Mouse (Mus musculus) heart, postnatal 0 days (tissue): Measurements from ENCODE around the gene Cmip. TPM values are rescaled to one million over a fixed set of nuclear protein-coding genes. Genes with fewer than 3 reads are reported as not detected.

Experiments
- ATAC-seq: fragments of 200-750 bp; cut with Nextera tagmentation; 2 replicates; pipeline ENCODE4 v1.8.0; 2017; ENCODE audit warnings: low read depth, moderate number of reproducible peaks, moderate library complexity; ENCODE audit not compliant: insufficient read depth
- DNase-seq: peaks from one replicate; pipeline ENCODE4 v3.0.0-alpha.2; 2016; ENCODE audit warnings: low spot score
- H3K27ac ChIP-seq: fragments of 300-500 bp; sonication (generic); 2 replicates; pipeline ENCODE4 v1.5.1; 2014; ENCODE audit warnings: low read depth, mild to moderate bottlenecking
- H3K27me3 ChIP-seq: fragments of 300-500 bp; sonication (generic); 2 replicates; pipeline ENCODE4 v1.6.1; 2014; ENCODE audit warnings: low read length, mixed read lengths; ENCODE audit not compliant: control insufficient read depth, insufficient read depth
- H3K36me3 ChIP-seq: fragments of 300-500 bp; sonication (generic); replicated peaks from 2 replicates; pipeline ENCODE4 v1.6.1; 2014; ENCODE audit warnings: low read length, mixed read lengths; ENCODE audit not compliant: control insufficient read depth, insufficient read depth
- H3K4me1 ChIP-seq: fragments of 300-500 bp; sonication (generic); 2 replicates; pipeline ENCODE4 v1.6.1; 2014; ENCODE audit warnings: antibody characterized with exemption; ENCODE audit not compliant: control insufficient read depth, insufficient read depth
- H3K4me2 ChIP-seq: fragments of 300-500 bp; sonication (generic); 2 replicates; pipeline ENCODE4 v1.6.1; 2014; ENCODE audit warnings: low read depth, mild to moderate bottlenecking, low read length, moderate library complexity
- H3K4me3 ChIP-seq: fragments of 300-500 bp; sonication (generic); 2 replicates; pipeline ENCODE4 v1.5.1; 2014; ENCODE audit warnings: low read depth, low read length
- H3K9ac ChIP-seq: fragments of 300-500 bp; sonication (generic); replicated peaks from 2 replicates; pipeline ENCODE4 v1.6.1; 2014; ENCODE audit warnings: low read depth, low read length, mixed read lengths
- H3K9me3 ChIP-seq: fragments of 300-500 bp; sonication (generic); replicated peaks from 2 replicates; pipeline ENCODE4 v1.6.1; 2016; ENCODE audit warnings: low read length; ENCODE audit not compliant: control insufficient read depth
- CTCF ChIP-seq: IDR thresholded peaks from 2 replicates; pipeline ENCODE4 v1.5.1; 2016; ENCODE audit warnings: antibody characterized with exemption, control low read depth, low read depth
- EP300 ChIP-seq: IDR thresholded peaks from 2 replicates; pipeline ENCODE4 v1.6.1; 2016; ENCODE audit warnings: antibody characterized with exemption, low read depth
- WGBS: fragments of 180-500 bp; shearing (Covaris S2); extraction: QIAGEN DNeasy Blood & Tissue Kit; methylation state at CpG from one replicate; pipeline ENCODE4 v1.1.7; 2014; 5-methylcytosine and 5-hydroxymethylcytosine counted together
- polyA plus RNA-seq: library from polyadenylated mRNA; unstranded; fragments of >200 nt; fragmentation: Nextera tagmentation; extraction: Ambion mirVana; gene quantifications from 2 replicates; pipeline ENCODE4 v1.2.1, GENCODE M21; 2015
- total RNA-seq: library from RNA; depleted of rRNA; stranded (reverse); fragments of >200 nt; gene quantifications from 2 replicates; pipeline ENCODE4 v1.2.3, GENCODE M21; 2014; ENCODE audit warnings: low replicate concordance

Cmip gene
- total and polyA plus RNA-seq, 2 experiments from 2014 or later: 5.7 to 11.1 TPM

DNA sequence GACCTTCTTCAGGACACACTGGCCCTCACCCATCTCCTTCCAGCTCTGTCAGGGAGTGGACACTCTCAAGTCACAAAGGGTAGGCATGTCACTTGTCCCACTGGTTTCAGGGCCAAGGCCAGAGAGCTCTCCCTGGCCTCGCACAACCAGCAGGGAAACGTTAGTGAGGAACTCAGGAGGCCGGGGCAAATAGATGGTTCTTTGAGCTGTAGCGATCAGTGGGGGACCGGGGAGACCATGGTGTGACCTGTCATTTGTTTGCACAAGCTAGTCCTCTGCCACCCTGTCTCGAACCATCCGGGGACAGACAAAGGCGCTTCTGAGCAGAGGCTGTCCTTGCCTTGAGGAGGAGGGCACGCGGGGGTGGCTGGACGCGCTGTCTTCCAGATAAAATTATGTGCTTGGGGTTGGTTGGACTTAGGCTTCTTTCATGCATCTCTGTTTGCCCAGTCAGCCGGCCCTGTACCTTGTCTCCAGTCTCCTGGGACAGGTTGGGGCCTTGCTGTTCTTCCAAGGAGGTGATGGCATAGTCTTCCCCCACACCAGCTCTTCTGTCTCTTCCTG lies 99.3 kb downstream of the Cmip start:
- no peaks in the 10 kb centered on the region for H3K9me3 ChIP-seq
- H3K4me3 ChIP-seq: no peak overlapping the region
- peaks cover 8% of the 10 kb centered on the region; the same call in 1 of the 2 replicates for H3K4me1 ChIP-seq
- H3K9ac ChIP-seq: no peak overlapping the region
- no peak overlapping the region for H3K4me2 ChIP-seq
- ATAC-seq: no peak
- 84% methylated on average over 13 of the region's 13 CpGs for WGBS
- TF ChIP-seq EP300 (no peak), CTCF (no peak)
- H3K27me3 ChIP-seq: no peaks in the 10 kb centered on the region
- DNase-seq: no peak
- H3K36me3 ChIP-seq: no peaks in the 10 kb centered on the region
- no peak overlapping the region for H3K27ac ChIP-seq

DNA sequence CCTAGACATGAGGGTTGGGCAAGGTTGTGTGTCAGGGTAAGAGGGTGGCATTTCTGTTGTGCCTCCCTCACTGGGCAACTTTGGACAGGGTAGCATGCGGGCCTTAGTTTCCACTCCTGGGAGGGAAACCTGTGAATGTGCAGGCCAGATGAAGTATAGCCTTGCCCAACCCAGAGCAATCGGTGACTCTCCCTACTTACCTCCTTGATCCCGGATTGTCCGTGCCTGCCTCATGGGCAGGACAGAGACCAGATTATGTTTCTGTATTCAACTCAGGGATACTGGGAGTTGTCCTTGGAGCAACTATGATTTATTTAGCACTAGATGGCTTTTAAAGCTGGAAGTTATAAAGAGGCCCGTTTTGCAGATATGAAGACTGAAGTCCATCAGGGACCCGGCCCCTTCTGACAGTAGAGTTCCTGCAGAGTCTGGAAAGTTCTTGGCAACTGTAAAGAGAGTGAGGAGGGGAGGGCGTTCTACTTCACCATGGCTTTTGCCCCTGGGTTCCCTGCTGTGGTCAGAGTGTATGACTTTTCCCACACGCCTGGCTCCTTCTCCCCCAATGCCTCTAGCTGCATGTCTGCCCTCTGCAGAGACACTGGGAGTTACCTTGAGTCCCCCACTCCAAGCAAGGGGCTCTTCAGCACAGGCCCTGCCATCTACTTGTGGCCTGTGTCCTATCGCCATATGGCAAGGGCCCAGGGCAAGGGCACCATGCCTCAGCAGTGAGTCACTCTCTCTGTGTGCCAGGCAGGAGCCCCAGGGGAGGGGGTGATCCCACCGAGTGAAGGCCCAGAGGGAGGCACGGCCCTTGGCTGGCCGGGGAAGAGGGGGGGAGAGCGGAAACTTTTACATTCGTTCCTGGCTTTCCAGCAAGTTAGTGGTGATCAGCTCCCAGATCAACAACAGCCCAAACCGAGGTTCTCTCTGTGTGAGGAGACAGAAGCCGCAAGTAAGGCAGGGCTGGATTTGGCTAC lies 100.9 kb downstream of the Cmip start:
- ATAC-seq (no peak; the same call in 1 of the 2 replicates), DNase-seq (no peak)
- Histone ChIP-seq H3K4me1 (peaks cover 12% of the 10 kb centered on the region), H3K9ac (no peak overlapping the region), H3K27ac (no peak overlapping the region), H3K9me3 (no peaks in the 10 kb centered on the region), H3K36me3 (no peaks in the 10 kb centered on the region), H3K4me2 (no peak overlapping the region), H3K4me3 (no peak overlapping the region), H3K27me3 (no peaks in the 10 kb centered on the region)
- WGBS: 75% methylated on average over 16 of the region's 16 CpGs
- no peak for TF ChIP-seq CTCF
- TF ChIP-seq EP300: no peak

DNA sequence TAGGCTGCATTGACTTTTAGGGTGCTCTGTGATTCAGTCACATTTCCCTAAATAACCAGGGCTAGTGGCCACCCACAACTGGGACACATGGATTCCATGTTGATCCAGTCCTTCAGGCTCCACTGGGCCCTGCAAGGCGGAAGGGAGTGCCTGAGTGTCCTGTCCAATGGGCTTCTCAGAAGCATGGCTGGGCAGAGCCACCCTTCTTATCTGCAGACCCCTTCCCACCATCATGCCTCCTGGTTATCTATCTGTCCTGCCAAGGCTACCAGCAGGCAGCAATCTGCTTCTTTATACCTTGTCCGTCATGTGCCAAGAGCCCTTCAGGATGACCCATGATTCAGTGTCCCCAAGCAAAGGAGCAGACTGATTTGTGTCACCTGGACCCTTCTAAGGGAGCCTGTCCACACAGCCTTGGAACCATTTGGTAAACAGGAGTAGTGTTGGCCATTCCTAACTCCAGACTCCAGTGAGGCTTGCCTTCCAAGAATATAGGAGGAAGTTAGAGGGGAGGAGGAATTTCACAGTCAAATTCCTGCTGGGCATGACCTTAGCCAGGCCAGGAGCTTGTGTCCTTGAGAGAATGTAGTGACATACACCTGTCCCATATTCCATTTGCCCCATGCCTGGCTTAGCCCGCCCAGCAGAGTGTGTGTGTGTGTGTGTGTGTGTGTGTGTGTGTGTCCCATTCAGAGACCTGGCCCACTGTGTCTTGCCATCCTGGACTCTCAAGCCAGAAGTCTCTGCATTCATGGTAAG lies 103.5 kb downstream of the Cmip start:
- WGBS: 95% methylated on average over 3 of the region's 3 CpGs
- TF ChIP-seq CTCF (no peak), EP300 (no peak)
- H3K4me1 ChIP-seq: peaks cover 28% of the 10 kb centered on the region

DNA sequence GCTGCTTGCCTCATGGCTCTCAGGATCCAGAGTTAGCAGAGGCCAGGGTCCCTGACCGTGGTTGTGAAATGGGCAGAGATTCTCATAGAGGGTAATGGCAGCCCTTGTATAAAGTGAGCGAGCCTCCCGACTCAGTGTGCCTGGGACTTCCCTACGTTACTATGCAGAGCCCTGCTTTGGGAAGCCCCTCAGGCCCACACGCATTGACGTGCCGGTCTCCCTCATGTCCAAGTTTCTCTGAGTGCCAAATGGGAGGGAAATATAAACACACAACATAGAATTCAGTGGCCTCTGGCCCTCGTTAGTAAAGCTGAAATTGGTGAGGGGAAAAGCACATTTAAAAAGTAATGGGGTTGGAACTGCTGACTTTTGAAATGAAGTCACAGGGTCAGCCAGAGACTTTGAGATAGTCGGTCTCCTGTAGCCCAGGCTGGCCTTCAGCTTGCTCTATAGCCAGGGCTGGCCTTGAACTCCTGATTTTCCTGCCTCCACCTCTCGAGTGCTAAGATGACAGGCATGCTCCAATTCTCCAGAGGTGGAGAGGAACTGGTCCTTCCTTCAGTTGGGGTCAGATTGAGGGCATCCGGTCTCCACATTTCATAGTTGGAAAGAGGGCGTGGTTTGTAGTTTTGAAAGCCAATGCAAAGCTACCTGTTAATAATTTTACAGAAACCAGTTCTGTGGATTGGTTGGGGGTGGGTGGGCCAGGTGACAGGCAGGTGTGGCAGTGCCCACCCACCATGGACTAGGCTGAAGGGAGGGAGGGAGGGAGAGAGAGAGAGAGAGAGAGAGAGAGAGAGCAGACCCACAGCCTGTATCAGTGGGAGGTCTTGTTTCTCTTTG lies 105.0 kb downstream of the Cmip start:
- Histone ChIP-seq H3K9ac (no peak overlapping the region), H3K27me3 (no peaks in the 10 kb centered on the region), H3K4me2 (no peak overlapping the region), H3K27ac (no peak overlapping the region), H3K36me3 (no peaks in the 10 kb centered on the region), H3K4me3 (no peak overlapping the region), H3K9me3 (no peaks in the 10 kb centered on the region), H3K4me1 (peaks cover 28% of the 10 kb centered on the region)
- 76% methylated on average over 12 of the region's 12 CpGs for WGBS
- ATAC-seq (no peak), DNase-seq (no peak)
- TF ChIP-seq CTCF (no peak), EP300 (no peak)

More for the DNA sequence above, 103.5 kb downstream of the Cmip start:
- no peaks in the 10 kb centered on the region for H3K27me3 ChIP-seq
- ATAC-seq: no peak
- no peak overlapping the region for H3K4me2 ChIP-seq
- H3K9ac ChIP-seq: no peak overlapping the region
- H3K36me3 ChIP-seq: no peaks in the 10 kb centered on the region
- H3K9me3 ChIP-seq: no peaks in the 10 kb centered on the region
- DNase-seq: no peak
- H3K27ac ChIP-seq: no peak overlapping the region
- H3K4me3 ChIP-seq: no peak overlapping the region

DNA sequence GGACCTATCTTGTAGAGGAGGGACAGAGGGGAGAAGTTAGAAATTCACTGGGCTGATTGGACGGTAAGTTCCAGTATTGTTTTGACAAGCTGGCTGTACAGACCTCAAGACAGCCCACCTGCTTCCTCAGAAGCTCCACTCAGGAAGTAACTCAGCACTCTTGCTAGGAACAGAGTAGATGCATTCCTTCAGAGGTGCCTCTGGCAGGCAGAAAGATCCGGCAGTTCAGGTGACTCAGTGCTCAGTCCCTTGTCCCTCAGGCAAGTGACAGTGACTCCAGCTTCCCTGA lies 105.5 kb downstream of the Cmip start:
- Histone ChIP-seq H3K9me3 (no peaks in the 10 kb centered on the region), H3K36me3 (no peaks in the 10 kb centered on the region), H3K9ac (no peak overlapping the region), H3K27ac (no peak overlapping the region), H3K4me1 (peaks cover 28% of the 10 kb centered on the region), H3K4me3 (no peak overlapping the region), H3K27me3 (no peaks in the 10 kb centered on the region), H3K4me2 (no peak overlapping the region)
- 34% methylated on average over 2 of the region's 2 CpGs for WGBS
- TF ChIP-seq CTCF (no peak), EP300 (no peak)
- ATAC-seq (no peak), DNase-seq (no peak)
